Mouse (Mus musculus) neural tube, embryonic 11.5 days (tissue): ENCODE data around the gene Pafah1b3. TPM values are rescaled to one million over a fixed set of nuclear protein-coding genes. Genes with fewer than 3 reads are reported as not detected.

Experiments
- ATAC-seq: fragments of 200-750 bp; cut with Nextera tagmentation; 2 replicates; pipeline ENCODE4 v1.8.0; 2017; ENCODE audit warnings: moderate number of reproducible peaks, mild to moderate bottlenecking, moderate TSS enrichment, moderate library complexity; ENCODE audit not compliant: insufficient read depth, low FRiP score, low TSS enrichment
- DNase-seq: peaks from one replicate; pipeline ENCODE4 v3.0.0-alpha.2; 2015; ENCODE audit warnings: low spot score
- H3K27ac ChIP-seq: fragments of 300-500 bp; sonication (generic); 2 replicates; pipeline ENCODE4 v1.5.1; 2014; ENCODE audit warnings: low read depth, mild to moderate bottlenecking, low read length
- H3K27me3 ChIP-seq: fragments of 300-500 bp; sonication (generic); 2 replicates; pipeline ENCODE4 v1.6.1; 2014; ENCODE audit warnings: mild to moderate bottlenecking, low read length, mixed read lengths; ENCODE audit not compliant: control insufficient read depth, insufficient read depth
- H3K36me3 ChIP-seq: fragments of 300-500 bp; sonication (generic); 2 replicates; pipeline ENCODE4 v1.6.1; 2014; ENCODE audit warnings: mild to moderate bottlenecking, low read length, moderate library complexity, mixed read lengths; ENCODE audit not compliant: control insufficient read depth, insufficient read depth
- H3K4me1 ChIP-seq: fragments of 300-500 bp; sonication (generic); 2 replicates; pipeline ENCODE4 v1.6.1; 2014; ENCODE audit warnings: low read length, mixed read lengths; ENCODE audit not compliant: control insufficient read depth, insufficient read depth
- H3K4me2 ChIP-seq: fragments of 300-500 bp; sonication (generic); 2 replicates; pipeline ENCODE4 v1.6.1; 2014; ENCODE audit warnings: low read depth, mild to moderate bottlenecking, moderate library complexity
- H3K4me3 ChIP-seq: fragments of 300-500 bp; sonication (generic); 2 replicates; pipeline ENCODE4 v1.5.1; 2014; ENCODE audit warnings: low read depth, low read length
- H3K9ac ChIP-seq: fragments of 300-500 bp; sonication (generic); 2 replicates; pipeline ENCODE4 v1.6.1; 2014; ENCODE audit warnings: mild to moderate bottlenecking, low read length
- H3K9me3 ChIP-seq: fragments of 300-500 bp; sonication (generic); 2 replicates; pipeline ENCODE4 v1.6.1; 2016; ENCODE audit warnings: low read length; ENCODE audit not compliant: control insufficient read depth
- WGBS: fragments of 180-500 bp; shearing (Covaris S2); extraction: QIAGEN DNeasy Blood & Tissue Kit; methylation state at CpG from one replicate; pipeline ENCODE4 v1.1.7; 2014; 5-methylcytosine and 5-hydroxymethylcytosine counted together
- polyA plus RNA-seq: library from polyadenylated mRNA; unstranded; fragments of >200 nt; fragmentation: Nextera tagmentation; extraction: Ambion mirVana; gene quantifications from 2 replicates; pipeline ENCODE4 v1.2.1, GENCODE M21; 2014

Pafah1b3 gene
- polyA plus RNA-seq, 1 experiment from 2014 or later: 321 TPM

GRCm38 (mm10) chr7:25308702-25309318 is 11.0 kb upstream of the Pafah1b3 start:
- no peaks in the 10 kb centered on the region for H3K9me3 ChIP-seq
- H3K4me1 ChIP-seq: peaks cover 4% of the 10 kb centered on the region; the same call in 1 of the 2 replicates
- WGBS: 68% methylated on average over 17 of the region's 17 CpGs
- H3K27ac ChIP-seq: no peak overlapping the region
- ATAC-seq (no peak), DNase-seq (no peak)
- H3K27me3 ChIP-seq: peaks cover 15% of the 10 kb centered on the region
- H3K9ac ChIP-seq: no peak overlapping the region
- H3K36me3 ChIP-seq: no peaks in the 10 kb centered on the region
- no peak overlapping the region for H3K4me3 ChIP-seq
- H3K4me2 ChIP-seq: no peak overlapping the region

DNA sequence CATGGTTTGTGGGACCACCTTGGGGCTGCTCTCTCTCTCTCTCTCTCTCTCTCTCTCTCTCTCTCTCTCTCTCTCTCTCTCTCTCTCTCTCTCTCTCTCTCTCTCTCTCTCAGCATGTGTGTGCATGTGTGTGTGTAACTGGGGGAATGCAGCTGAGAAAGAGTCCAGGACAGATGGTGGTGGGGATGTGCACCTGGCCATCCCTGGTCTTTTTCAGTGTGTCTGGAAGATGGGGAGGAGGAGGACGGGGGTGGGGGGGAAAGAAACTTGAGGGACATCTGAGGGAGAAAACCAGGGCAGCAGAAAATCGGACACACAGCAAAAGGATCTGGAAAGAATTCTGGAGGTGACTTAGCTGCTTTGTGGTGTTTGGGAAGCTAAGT is 8.8 kb upstream of the Pafah1b3 start:
- 51% methylated on average over 2 of the region's 2 CpGs for whole genome bisulfite sequencing
- Histone ChIP-seq H3K27ac (no peak overlapping the region), H3K36me3 (no peaks in the 10 kb centered on the region), H3K9me3 (no peaks in the 10 kb centered on the region), H3K4me2 (peak overlapping the region; percentile 89), H3K4me3 (peak overlapping the region; percentile 55), H3K27me3 (0 out of 2 replicates have a peak, but pooled peaks cover 3% of the 10 kb centered on the region), H3K4me1 (peaks cover 4% of the 10 kb centered on the region; the same call in 1 of the 2 replicates), H3K9ac (no peak overlapping the region)
- DNase-seq (no peak), ATAC-seq (no peak)

DNA sequence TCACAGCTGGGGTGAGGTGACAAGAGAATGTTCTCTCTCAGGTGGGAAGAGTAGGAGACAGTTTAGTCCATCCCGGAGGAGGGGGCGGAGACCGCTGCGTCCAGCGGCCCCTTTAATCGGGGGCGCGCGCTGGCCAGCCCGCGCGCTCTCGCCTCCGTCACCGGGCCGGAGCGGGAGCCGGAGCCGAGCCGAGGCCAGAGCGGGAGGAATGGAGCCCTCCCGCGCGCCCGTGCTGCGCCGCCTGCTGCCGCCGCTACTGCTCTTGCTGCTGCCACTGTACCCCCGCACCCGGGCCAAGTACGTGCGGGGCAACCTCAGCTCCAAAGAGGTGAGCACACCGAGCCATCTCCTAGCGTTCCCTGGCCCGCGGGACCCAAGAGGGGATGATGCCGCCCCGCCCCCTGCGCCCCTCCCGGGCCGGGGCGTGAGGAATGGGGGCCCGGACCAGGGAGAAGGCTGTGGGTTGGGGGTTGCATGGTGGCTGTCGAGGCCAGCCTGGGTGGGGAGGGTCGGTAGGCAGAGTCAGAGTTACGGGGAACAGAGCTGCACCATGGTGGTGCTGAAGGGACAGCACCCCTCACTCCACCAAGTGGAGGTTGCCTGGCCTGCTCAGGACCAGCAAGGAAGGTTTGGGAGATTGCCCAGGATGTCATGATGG is 8.3 kb upstream of the Pafah1b3 start, which contains the start of gene Tmem145:
Gene Tmem145, plus strand, starts transcription at position 151 of the 658 bp plus-strand sequence.
- no peaks in the 10 kb centered on the region for H3K9me3 ChIP-seq
- peak within 1 kb of the TSS; percentile 89 for H3K4me2 ChIP-seq
- DNase-seq (peak; percentile 75), ATAC-seq (peak; percentile 65)
- 0 out of 2 replicates have a peak, but pooled peaks cover 3% of the 10 kb centered on the region for H3K27me3 ChIP-seq
- no peaks in the 10 kb centered on the region for H3K36me3 ChIP-seq
- under 1% methylated on average over 32 of the region's 47 CpGs for WGBS
- peaks cover 4% of the 10 kb centered on the region; the same call in 1 of the 2 replicates for H3K4me1 ChIP-seq
- peak within 1 kb of the TSS; percentile 56; the same call in 1 of the 2 replicates for H3K27ac ChIP-seq
- peak within 1 kb of the TSS; percentile 61 for H3K9ac ChIP-seq
- H3K4me3 ChIP-seq: peak within 1 kb of the TSS; percentile 55

- DNase-seq (no peak), ATAC-seq (peak; percentile 21; the same call in 1 of the 2 replicates)
- no peak overlapping the region for H3K27ac ChIP-seq
- 2% methylated on average over 2 of the region's 2 CpGs for WGBS
- H3K9ac ChIP-seq: peak overlapping the region; percentile 61
- H3K9me3 ChIP-seq: no peaks in the 10 kb centered on the region
- H3K4me1 ChIP-seq: peaks cover 4% of the 10 kb centered on the region; the same call in 1 of the 2 replicates
- H3K4me3 ChIP-seq: peak overlapping the region; percentile 55
- H3K36me3 ChIP-seq: no peaks in the 10 kb centered on the region
- H3K4me2 ChIP-seq: peak overlapping the region; percentile 89
- 0 out of 2 replicates have a peak, but pooled peaks cover 3% of the 10 kb centered on the region for H3K27me3 ChIP-seq
These were observed 7.7 kb upstream of the Pafah1b3 start for GRCm38 (mm10) chr7:25305481-25305880.

DNA sequence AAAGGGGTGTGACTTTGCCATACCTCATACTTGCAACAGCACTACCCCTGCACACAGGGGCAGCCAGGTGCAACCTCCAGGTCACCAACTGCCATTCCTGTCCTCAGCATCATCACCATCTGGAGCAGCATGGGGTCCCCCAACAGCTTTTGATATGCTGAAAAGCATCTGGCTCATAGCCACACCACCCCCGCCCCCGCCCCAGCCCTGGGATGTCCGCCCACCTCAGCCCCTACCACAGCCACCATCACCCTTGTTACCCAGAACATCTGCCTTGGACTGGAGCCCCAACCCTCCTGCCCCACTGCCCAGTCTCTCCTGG is 5.9 kb upstream of the Pafah1b3 start:
- H3K9me3 ChIP-seq: no peaks in the 10 kb centered on the region
- H3K36me3 ChIP-seq: no peaks in the 10 kb centered on the region
- WGBS: 82% methylated on average over 3 of the region's 3 CpGs
- no peak overlapping the region for H3K9ac ChIP-seq
- ATAC-seq (no peak), DNase-seq (no peak)
- H3K4me1 ChIP-seq: peaks cover 4% of the 10 kb centered on the region; the same call in 1 of the 2 replicates
- H3K4me3 ChIP-seq: no peak overlapping the region
- no peak overlapping the region for H3K27ac ChIP-seq
- H3K4me2 ChIP-seq: no peak overlapping the region
- 0 out of 2 replicates have a peak, but pooled peaks cover 3% of the 10 kb centered on the region for H3K27me3 ChIP-seq

- no peaks in the 10 kb centered on the region for H3K36me3 ChIP-seq
- no peak overlapping the region for H3K9ac ChIP-seq
- no peak for ATAC-seq
- 0 out of 2 replicates have a peak, but pooled peaks cover 3% of the 10 kb centered on the region for H3K27me3 ChIP-seq
- no peak overlapping the region for H3K27ac ChIP-seq
- peaks cover 6% of the 10 kb centered on the region for H3K4me1 ChIP-seq
- no peak overlapping the region for H3K4me2 ChIP-seq
- H3K4me3 ChIP-seq: no peak overlapping the region
- WGBS: 67% methylated on average over 9 of the region's 9 CpGs
- DNase-seq: no peak
- H3K9me3 ChIP-seq: no peaks in the 10 kb centered on the region
These were observed 5.4 kb upstream of the Pafah1b3 start for GRCm38 (mm10) chr7:25303003-25303684.

DNA sequence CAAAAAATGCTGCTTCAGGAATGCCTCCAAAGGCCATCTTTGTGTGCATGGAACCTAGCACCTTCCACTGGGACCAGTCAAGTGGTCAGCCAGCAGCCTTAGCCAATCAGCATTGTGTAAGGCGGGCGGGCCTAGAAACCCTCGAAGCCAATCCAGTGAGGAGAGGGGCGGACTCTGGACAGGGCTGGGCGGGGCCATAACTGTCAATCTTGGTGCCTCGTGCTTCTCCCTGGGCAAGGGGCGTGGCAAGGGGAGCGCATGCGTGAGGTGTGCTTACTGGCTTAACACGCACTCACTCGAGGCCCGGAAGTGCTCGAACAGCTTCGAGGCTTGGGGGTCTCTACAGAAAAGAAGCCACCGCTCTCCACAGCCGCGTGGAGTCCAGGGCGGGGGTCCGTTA is 3.3 kb upstream of the Pafah1b3 start, which contains the start of gene Prr19:
Gene Prr19, plus strand, starts transcription at position 349 of the 400 bp plus-strand sequence.
- DNase-seq (peak; percentile 68), ATAC-seq (no peak; the same call in 1 of the 2 replicates)
- Histone ChIP-seq H3K36me3 (no peaks in the 10 kb centered on the region), H3K4me3 (no peak within 1 kb of the TSS), H3K27ac (no peak within 1 kb of the TSS), H3K4me1 (peaks cover 7% of the 10 kb centered on the region), H3K4me2 (no peak within 1 kb of the TSS), H3K27me3 (no peaks in the 10 kb centered on the region), H3K9me3 (no peaks in the 10 kb centered on the region), H3K9ac (no peak within 1 kb of the TSS)
- 54% methylated on average over 19 of the region's 19 CpGs for WGBS

- H3K27me3 ChIP-seq: no peaks in the 10 kb centered on the region
- ATAC-seq (no peak), DNase-seq (peak; percentile 56)
- peak overlapping the region; percentile 91 for H3K27ac ChIP-seq
- under 1% methylated on average over 21 of the region's 21 CpGs for WGBS
- H3K36me3 ChIP-seq: peaks cover 14% of the 10 kb centered on the region
- H3K4me2 ChIP-seq: peak overlapping the region; percentile 64
- H3K9me3 ChIP-seq: no peaks in the 10 kb centered on the region
- H3K4me3 ChIP-seq: peak overlapping the region; percentile 73
- peaks cover 4% of the 10 kb centered on the region; the same call in 1 of the 2 replicates for H3K4me1 ChIP-seq
- peak overlapping the region; percentile 85 for H3K9ac ChIP-seq
These were observed 787 bp downstream of the Pafah1b3 start for GRCm38 (mm10) chr7:25296945-25297453.
